Mouse (Mus musculus) C2C12 (cell line): ENCODE measurements around the gene Mndal. TPM values are rescaled to one million over a fixed set of nuclear protein-coding genes. Genes with fewer than 3 reads are reported as not detected.
"Not testable (repeated sequence)": the region's sequence is repeated elsewhere in the genome, so short reads cannot be mapped to it uniquely, and the experiment has no call there.

Experiments used
- H3K27me3 ChIP-seq: one replicate; pipeline ENCODE4 v1.6.1; 2011; ENCODE audit not compliant: control insufficient read depth, insufficient read depth, insufficient read length
- H3K36me3 ChIP-seq: one replicate; pipeline ENCODE4 v1.6.1; 2011; ENCODE audit not compliant: control insufficient read depth, insufficient read depth
- H3K4me3 ChIP-seq: one replicate; pipeline ENCODE4 v1.5.1; 2011; ENCODE audit warnings: mild to moderate bottlenecking, control low read depth; ENCODE audit not compliant: poor library complexity, insufficient read depth, severe bottlenecking
- H3K79me2 ChIP-seq: one replicate; pipeline ENCODE4 v1.6.1; 2011; ENCODE audit not compliant: control insufficient read depth, insufficient read depth
- H3K79me3 ChIP-seq: one replicate; pipeline ENCODE4 v1.6.1; 2011; ENCODE audit warnings: low read depth, control low read depth
- H3ac ChIP-seq: one replicate; pipeline ENCODE3; 2011; ENCODE audit warnings: low read depth; ENCODE audit not compliant: control insufficient read depth, insufficient read length
- CEBPB ChIP-seq: IDR thresholded peaks from one replicate; pipeline ENCODE4 v1.6.1; 2011; ENCODE audit warnings: low read depth, mild to moderate bottlenecking, control low read depth, moderate library complexity
- CTCF ChIP-seq: IDR thresholded peaks from one replicate; pipeline ENCODE4 v1.5.1; 2011; ENCODE audit not compliant: control insufficient read depth, insufficient read depth, insufficient read length
- FOSL1 ChIP-seq: IDR thresholded peaks from one replicate; pipeline ENCODE4 v1.8.0; 2011; ENCODE audit warnings: mild to moderate bottlenecking, low read length; ENCODE audit not compliant: poor library complexity, insufficient read depth, severe bottlenecking
- MAX ChIP-seq: IDR thresholded peaks from one replicate; pipeline ENCODE4 v1.6.1; 2011; ENCODE audit warnings: mild to moderate bottlenecking, control low read depth
- MYOD1 ChIP-seq: IDR thresholded peaks from one replicate; pipeline ENCODE4 v1.6.1; 2011; ENCODE audit warnings: low read depth; ENCODE audit not compliant: control insufficient read depth, insufficient read length
- MYOG ChIP-seq: IDR thresholded peaks from one replicate; pipeline ENCODE4 v1.6.1; 2011; ENCODE audit not compliant: control insufficient read depth, insufficient read length; ENCODE audit errors: extremely low read depth
- USF1 ChIP-seq: IDR thresholded peaks from one replicate; pipeline ENCODE4 v1.6.1; 2011; ENCODE audit warnings: low read depth, mild to moderate bottlenecking, control low read depth, moderate library complexity
- polyA plus RNA-seq: library from polyadenylated mRNA; unstranded; fragments of >200 nt; fragmentation: generic; extraction: Trizol; gene quantifications from one replicate; pipeline ENCODE4 v1.2.1, GENCODE M21; 2012; ENCODE audit warnings: missing spikeins

Mndal gene
- polyA plus RNA-seq, 1 experiment: 0.92 TPM

- no peaks in the 10 kb centered on the region for H3K79me3 ChIP-seq
- no peaks in the 10 kb centered on the region for H3K79me2 ChIP-seq
- no peaks in the 10 kb centered on the region for H3K27me3 ChIP-seq
- H3ac ChIP-seq: no peak overlapping the region
- no peaks in the 10 kb centered on the region for H3K36me3 ChIP-seq
- H3K4me3 ChIP-seq: no peak overlapping the region
- TF ChIP-seq CTCF (no peak), CEBPB (no peak), MYOG (no peak), MYOD1 (no peak), USF1 (no peak), MAX (no peak), FOSL1 (no peak)
Measured at GRCm38 (mm10) chr1:173844754-173845153, 97.5 kb downstream of the Mndal start.

- not testable (repeated sequence) for H3K79me3 ChIP-seq, H3K79me2 ChIP-seq, H3K27me3 ChIP-seq, H3K36me3 ChIP-seq, H3ac ChIP-seq, H3K4me3 ChIP-seq
Measured at GRCm38 (mm10) chr1:173821481-173821803, 120.8 kb downstream of the Mndal start.

DNA sequence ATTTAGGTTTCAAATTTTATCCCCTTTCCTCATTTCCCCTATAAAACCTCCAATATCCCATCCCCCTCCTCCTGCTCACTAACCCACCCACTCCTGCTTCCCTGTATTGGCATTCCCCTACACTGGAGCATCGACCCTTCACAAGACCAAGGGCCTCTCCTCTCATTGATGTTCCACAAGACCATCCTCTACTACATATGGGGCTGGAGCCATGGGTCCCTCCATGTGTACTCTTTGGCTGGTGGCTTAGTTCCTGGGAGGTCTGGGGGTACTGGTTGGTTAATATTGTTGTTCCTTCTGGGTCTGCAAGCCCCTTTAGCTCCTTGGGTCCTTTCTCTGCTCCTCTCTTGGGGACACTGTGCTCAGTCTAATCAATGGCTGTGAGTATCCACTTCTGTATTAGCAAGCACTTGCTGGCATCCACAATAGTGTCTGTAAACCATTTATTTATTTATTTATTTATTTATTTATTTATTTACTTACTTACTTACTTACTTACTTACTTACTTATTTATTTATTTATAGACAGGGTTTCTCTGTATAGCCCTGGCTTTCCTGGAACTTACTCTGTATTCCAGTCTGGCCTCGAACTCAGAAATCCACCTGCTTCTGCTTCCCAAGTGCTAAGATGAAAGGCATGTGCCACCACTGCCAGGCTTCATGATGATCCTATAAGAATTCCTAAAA is 121.4 kb downstream of the Mndal start:
- H3ac ChIP-seq, H3K27me3 ChIP-seq, H3K79me3 ChIP-seq, H3K79me2 ChIP-seq, H3K36me3 ChIP-seq, H3K4me3 ChIP-seq: not testable (repeated sequence)

DNA sequence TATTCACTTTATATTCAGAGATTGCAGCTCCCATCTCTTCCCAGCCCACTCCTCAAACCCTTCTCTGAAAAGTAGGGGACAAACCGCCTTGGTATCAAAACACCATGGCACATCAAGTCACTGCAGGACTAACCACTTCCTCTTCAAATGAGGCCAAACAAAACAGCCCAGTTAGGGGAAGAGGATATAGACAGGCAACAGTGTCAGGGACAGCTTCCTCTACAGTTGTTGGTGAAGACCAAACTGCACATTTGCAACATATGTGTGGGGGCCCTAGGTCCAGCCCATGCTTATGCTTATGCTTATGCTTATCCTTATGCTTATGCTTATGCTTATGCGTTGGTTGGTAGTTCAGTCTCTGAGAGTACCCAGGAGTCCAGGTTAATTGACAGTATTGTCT is 133.0 kb downstream of the Mndal start:
- H3ac ChIP-seq, H3K4me3 ChIP-seq: not testable (repeated sequence)

GRCm38 (mm10) chr1:173802689-173803281 is 139.5 kb downstream of the Mndal start:
- not testable (repeated sequence) for H3K79me2 ChIP-seq, H3K36me3 ChIP-seq, H3K27me3 ChIP-seq, H3ac ChIP-seq, H3K79me3 ChIP-seq, H3K4me3 ChIP-seq
- peak; percentile 59 for TF ChIP-seq CEBPB

More for the DNA sequence above, 133.0 kb downstream of the Mndal start:
- H3K79me2 ChIP-seq, H3K79me3 ChIP-seq, H3K27me3 ChIP-seq, H3K36me3 ChIP-seq: not testable (repeated sequence)

GRCm38 (mm10) chr1:173802207-173802606 is 140.1 kb downstream of the Mndal start:
- not testable (repeated sequence) for H3K36me3 ChIP-seq, H3ac ChIP-seq, H3K79me3 ChIP-seq, H3K79me2 ChIP-seq, H3K4me3 ChIP-seq, H3K27me3 ChIP-seq

- not testable (repeated sequence) for H3K79me2 ChIP-seq
Measured at GRCm38 (mm10) chr1:173801791-173802190, 140.5 kb downstream of the Mndal start.

More at GRCm38 (mm10) chr1:173801791-173802190, 140.5 kb downstream of the Mndal start:
- H3ac ChIP-seq, H3K4me3 ChIP-seq, H3K79me3 ChIP-seq, H3K27me3 ChIP-seq, H3K36me3 ChIP-seq: not testable (repeated sequence)

Other genes starting within 250 kb of the Mndal start
- 0.04 TPM for gene Ifi207, start 200.7 kb downstream of the Mndal start, polyA plus RNA-seq
- 4.1 TPM for gene Ifi204, start 175.5 kb downstream of the Mndal start, polyA plus RNA-seq
- 1.3 TPM for gene Ifi211, start 29.4 kb downstream of the Mndal start, polyA plus RNA-seq
- 1.5 TPM for gene Ifi203, start 181 bp upstream of the Mndal start, polyA plus RNA-seq
- 4.9 TPM for gene Ifi202b, start 40.3 kb upstream of the Mndal start, polyA plus RNA-seq
- not detected for gene Ifi205, start 89.3 kb upstream of the Mndal start, polyA plus RNA-seq
- gene Olfr433, start 98.2 kb upstream of the Mndal start, polyA plus RNA-seq: not detected
- gene Olfr432, start 106.7 kb upstream of the Mndal start, polyA plus RNA-seq: not detected
- gene Olfr430, start 124.1 kb upstream of the Mndal start, polyA plus RNA-seq: not detected
- gene Olfr429, start 141.8 kb upstream of the Mndal start, polyA plus RNA-seq: not detected
- not detected for gene Olfr427, start 154.4 kb upstream of the Mndal start, polyA plus RNA-seq
- not detected for gene Olfr231, start 178.7 kb upstream of the Mndal start, polyA plus RNA-seq
- not detected for gene Olfr424, start 189.0 kb upstream of the Mndal start, polyA plus RNA-seq
- not detected for gene Olfr420, start 213.1 kb upstream of the Mndal start, polyA plus RNA-seq
- gene Spta1, start 230.3 kb upstream of the Mndal start, polyA plus RNA-seq: not detected